Mouse (Mus musculus) G1E (cell line): ENCODE measurements around the gene Gm21981.

Source experiments
- CTCF ChIP-seq: IDR thresholded peaks from 2 replicates; pipeline ENCODE4 v1.5.1; 2012; ENCODE audit warnings: low read depth, low read length, inconsistent platforms, mixed read lengths
- GATA1 ChIP-seq: IDR thresholded peaks from 2 replicates; pipeline ENCODE4 v1.6.1; 2012; ENCODE audit warnings: borderline replicate concordance, low read length, inconsistent platforms, mixed read lengths
- POLR2AphosphoS5 ChIP-seq: IDR thresholded peaks from 2 replicates; pipeline ENCODE4 v1.6.1; 2012; ENCODE audit warnings: low read depth, low read length, inconsistent platforms; ENCODE audit not compliant: insufficient replicate concordance
- TAL1 ChIP-seq: conservative IDR thresholded peaks from 2 replicates; pipeline ENCODE4 v1.6.1; 2012; ENCODE audit warnings: low read depth, low read length, inconsistent platforms, mixed read lengths

- TF ChIP-seq GATA1: no peak
- no peak for TF ChIP-seq CTCF
- no peak for TF ChIP-seq POLR2AphosphoS5
- TF ChIP-seq TAL1: no peak
Measured at GRCm38 (mm10) chr17:47702548-47703345, 8.5 kb upstream of the Gm21981 start.
